ENCODE assay signal across 8 mouse cellular contexts in genomic region chr6:77980137-77981052, GRCm38 (mm10). TPM values are rescaled to one million over a fixed set of nuclear protein-coding genes. Genes with fewer than 3 reads are reported as not detected.
DNase-seq lines count a peak whose midpoint lies in the region; ATAC-seq and TF ChIP-seq lines count a peak whose summit lies in the region.
"Had no signal": no experiment of that assay in that cellular context is flagged by ENCODE, and none has a peak within 500 bp of the region (broad histone marks: within the 10 kb centered on the region; RNA-seq: fewer than 3 reads in every experiment).

No protein-coding gene starts in this region.

- peak overlapping the region; percentile 60; the same call in 1 of the 2 replicates for H3K4me2 ChIP-seq in lung, postnatal 0 days (replicated peaks; ENCODE audit: low read depth, low read length)
- H3K4me2 ChIP-seq in embryonic facial prominence, embryonic 13.5 days: peak overlapping the region; percentile 87
- H3K4me2 ChIP-seq in intestine, embryonic 16.5 days (ENCODE audit: low read depth, low read length): peak overlapping the region; percentile 82
- H3K4me2 ChIP-seq in stomach, embryonic 14.5 days (replicated peaks; ENCODE audit: low read depth, low read length): peak overlapping the region; percentile 82

- H3K36me3 ChIP-seq in lung, postnatal 0 days (ENCODE audit: insufficient read depth, low read length): no peaks in the 10 kb centered on the region
- no peaks in the 10 kb centered on the region for H3K36me3 ChIP-seq in embryonic facial prominence, embryonic 13.5 days
- no peaks in the 10 kb centered on the region for H3K36me3 ChIP-seq in intestine, embryonic 16.5 days (ENCODE audit: control insufficient read depth, insufficient read depth, low read length)
- no peaks in the 10 kb centered on the region for H3K36me3 ChIP-seq in stomach, embryonic 14.5 days (ENCODE audit: control insufficient read depth, insufficient read depth, low read length)
- H3K36me3 ChIP-seq: liver, embryonic 15.5 days had no signal

- no peak overlapping the region for H3K4me3 ChIP-seq in lung, postnatal 0 days (ENCODE audit: low read depth, low read length)
- H3K4me3 ChIP-seq in embryonic facial prominence, embryonic 13.5 days: peak overlapping the region; percentile 58
- no peak overlapping the region for H3K4me3 ChIP-seq in intestine, embryonic 16.5 days (ENCODE audit: low read length)
- no peak overlapping the region for H3K4me3 ChIP-seq in stomach, embryonic 14.5 days (ENCODE audit: low read depth, low read length)

- no peaks in the 10 kb centered on the region for H3K27me3 ChIP-seq in lung, postnatal 0 days (replicated peaks; ENCODE audit: insufficient read depth, low read length)
- no peaks in the 10 kb centered on the region for H3K27me3 ChIP-seq in embryonic facial prominence, embryonic 13.5 days
- H3K27me3 ChIP-seq in intestine, embryonic 16.5 days (replicated peaks; ENCODE audit: control insufficient read depth, insufficient read depth, low read length): no peaks in the 10 kb centered on the region
- H3K27me3 ChIP-seq in stomach, embryonic 14.5 days (ENCODE audit: control insufficient read depth, insufficient read depth, low read length): no peaks in the 10 kb centered on the region

- no peak overlapping the region for H3K27ac ChIP-seq in lung, postnatal 0 days (ENCODE audit: low read length)
- H3K27ac ChIP-seq in embryonic facial prominence, embryonic 13.5 days: no peak overlapping the region
- no peak overlapping the region for H3K27ac ChIP-seq in intestine, embryonic 16.5 days (ENCODE audit: low read length)
- no peak overlapping the region for H3K27ac ChIP-seq in stomach, embryonic 14.5 days (ENCODE audit: low read length)
- H3K27ac ChIP-seq: liver, embryonic 15.5 days had no signal

- no peaks in the 10 kb centered on the region for H3K9me3 ChIP-seq in lung, postnatal 0 days (ENCODE audit: low read length)
- H3K9me3 ChIP-seq in embryonic facial prominence, embryonic 13.5 days: no peaks in the 10 kb centered on the region
- H3K9me3 ChIP-seq in intestine, embryonic 16.5 days (ENCODE audit: control insufficient read depth, low read length): no peaks in the 10 kb centered on the region
- H3K9me3 ChIP-seq in stomach, embryonic 14.5 days (ENCODE audit: control insufficient read depth, low read depth, low read length): no peaks in the 10 kb centered on the region
- H3K9me3 ChIP-seq: liver, embryonic 15.5 days had no signal

- WGBS in lung, postnatal 0 days: 17% methylated on average over 15 of the region's 15 CpGs
- WGBS in embryonic facial prominence, embryonic 13.5 days: 11% methylated on average over 15 of the region's 15 CpGs
- 16% methylated on average over 15 of the region's 15 CpGs for WGBS in intestine, embryonic 16.5 days
- WGBS in stomach, embryonic 14.5 days: 14% methylated on average over 15 of the region's 15 CpGs

- TF ChIP-seq CTCF in lung, postnatal 0 days (IDR thresholded peaks at IDR 0.05): no peak

- no peak overlapping the region for H3K9ac ChIP-seq in lung, postnatal 0 days (replicated peaks; ENCODE audit: low read depth)
- H3K9ac ChIP-seq in embryonic facial prominence, embryonic 13.5 days: no peak overlapping the region
- H3K9ac ChIP-seq in intestine, embryonic 16.5 days (ENCODE audit: low read depth, low read length): no peak overlapping the region
- H3K9ac ChIP-seq in stomach, embryonic 14.5 days (replicated peaks; ENCODE audit: low read depth, low read length): no peak overlapping the region
- H3K9ac ChIP-seq: liver, embryonic 15.5 days had no signal

- no peak for TF ChIP-seq EP300 in lung, postnatal 0 days (IDR thresholded peaks at IDR 0.05)

- ATAC-seq in lung, postnatal 0 days: no peak
- ATAC-seq in embryonic facial prominence, embryonic 13.5 days (ENCODE audit: insufficient number of reproducible peaks, insufficient read depth, low FRiP score, low TSS enrichment, low read depth): no peak
- no peak for ATAC-seq in intestine, embryonic 16.5 days
- no peak for ATAC-seq in stomach, embryonic 14.5 days (ENCODE audit: insufficient number of reproducible peaks, insufficient read depth, low FRiP score, low read depth)
- ATAC-seq in erythroblast, adult 5-6 weeks (replicated peaks; ENCODE audit: low FRiP score, poor library complexity, severe bottlenecking): no peak

- no peak for DNase-seq in lung, postnatal 0 days (ENCODE audit: low spot score)
- no peak for DNase-seq in lung, postnatal 14 days
- no peak for DNase-seq in lung, postnatal 10 days

- H3K4me1 ChIP-seq in lung, postnatal 0 days (ENCODE audit: insufficient read depth, low read depth, low read length): no peaks in the 10 kb centered on the region
- peaks cover 12% of the 10 kb centered on the region for H3K4me1 ChIP-seq in embryonic facial prominence, embryonic 13.5 days
- H3K4me1 ChIP-seq in intestine, embryonic 16.5 days (ENCODE audit: control insufficient read depth, insufficient read depth, low read length): 0 out of 2 replicates have a peak, but pooled peaks cover 2% of the 10 kb centered on the region
- H3K4me1 ChIP-seq in stomach, embryonic 14.5 days (ENCODE audit: control insufficient read depth, insufficient read depth, low read length): no peaks in the 10 kb centered on the region

RNA-seq across cellular contexts. Expression of gene Ctnna2, which starts 0.9 kb away (rescaled TPM):
- 0.06 TPM in 1 of 2 replicates, not detected in the other for polyA plus RNA-seq in lung, postnatal 0 days (2015; fragmentation: Nextera tagmentation; extraction: Ambion mirVana)
- 9.1 and 11.0 TPM in 2 replicates for polyA plus RNA-seq in embryonic facial prominence, embryonic 13.5 days (2015; fragmentation: Nextera tagmentation; extraction: Ambion mirVana)
- polyA plus RNA-seq in intestine, embryonic 16.5 days (2015; fragmentation: Nextera tagmentation; extraction: Ambion mirVana): 4.6 and 4.9 TPM in 2 replicates
- polyA plus RNA-seq in stomach, embryonic 14.5 days (2014; fragmentation: Nextera tagmentation; extraction: Ambion mirVana): 9.3 and 12.4 TPM in 2 replicates
- total RNA-seq in erythroblast, adult 5-6 weeks (2015; ENCODE audit: low replicate concordance): not detected in 2 replicates
- not detected in 2 replicates for total RNA-seq in erythroblast, adult 5-6 weeks (2017; ENCODE audit: low replicate concordance)
